Mouse (Mus musculus): ENCODE data around the gene Ston1.

Gene Ston1

DNA sequence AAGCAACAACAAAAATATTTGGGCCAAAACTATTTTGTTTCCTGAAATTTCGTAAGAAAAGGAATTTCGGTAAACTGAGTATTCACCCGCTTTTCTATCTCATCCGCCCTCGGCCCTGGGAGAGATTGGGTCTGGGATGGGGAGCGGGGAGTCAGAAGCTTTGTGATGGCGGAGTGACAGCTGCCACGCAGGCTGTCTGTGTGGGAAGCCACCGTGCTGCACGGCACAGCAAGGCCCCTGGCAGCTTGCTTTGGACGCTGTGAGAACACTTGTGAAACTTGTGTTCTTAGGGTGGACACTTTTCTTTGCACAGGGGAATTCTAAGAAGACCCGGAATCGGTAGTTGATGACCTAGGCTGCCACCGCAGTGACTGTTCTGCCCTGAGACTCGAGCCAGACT lies 10.1 kb upstream of the Ston1 start:
- no peak for DNase-seq (ENCODE audit: low read depth)

DNA sequence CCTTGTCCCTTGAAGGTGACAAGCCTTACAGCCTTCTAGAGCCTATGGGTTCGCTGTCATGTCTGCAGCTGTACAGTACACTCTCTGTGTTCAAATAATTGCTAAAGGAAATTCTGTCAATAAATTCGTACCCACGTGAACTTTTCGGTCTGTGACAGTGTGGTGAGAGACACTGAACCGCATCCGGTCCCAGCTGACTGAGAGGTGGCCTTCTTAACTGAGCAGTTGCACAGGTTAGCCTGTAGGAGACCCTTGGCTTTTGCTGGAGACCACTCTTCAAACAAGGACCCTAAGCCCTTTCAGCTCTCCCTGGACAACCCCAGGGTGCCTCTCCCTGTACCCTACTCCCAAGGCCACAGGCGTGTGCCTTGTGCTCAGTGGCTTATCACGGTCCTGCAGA lies 9.3 kb upstream of the Ston1 start:
- DNase-seq (ENCODE audit: low read depth), result no peak

GRCm38 (mm10) chr17:88590251-88590650 lies 7.2 kb upstream of the Ston1 start:
- DNase-seq (ENCODE audit: low read depth), result no peak

- no peak for DNase-seq (ENCODE audit: low read depth)
These were observed 2.4 kb upstream of the Ston1 start for GRCm38 (mm10) chr17:88595071-88595470.

DNA sequence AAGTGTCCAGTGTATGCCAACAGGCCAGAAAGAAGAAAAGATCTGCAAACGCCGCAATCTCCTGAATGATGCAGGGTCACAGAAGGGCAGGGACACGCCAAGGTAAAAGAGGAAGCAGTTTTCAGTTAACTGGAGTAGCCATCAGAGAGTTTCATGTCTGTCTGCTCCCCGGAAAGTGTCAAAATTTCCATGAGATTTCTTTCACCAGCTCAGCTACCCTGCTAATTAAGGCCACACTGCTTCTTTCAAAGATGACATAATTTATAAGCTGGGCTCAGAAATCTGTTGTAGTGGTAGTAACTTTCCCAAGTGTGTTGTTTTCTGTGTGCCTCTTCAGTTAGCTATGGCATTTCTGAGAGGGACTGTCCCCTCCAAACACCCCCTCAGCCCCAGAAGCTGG lies 1.4 kb upstream of the Ston1 start:
- DNase-seq (ENCODE audit: low read depth), result no peak

DNA sequence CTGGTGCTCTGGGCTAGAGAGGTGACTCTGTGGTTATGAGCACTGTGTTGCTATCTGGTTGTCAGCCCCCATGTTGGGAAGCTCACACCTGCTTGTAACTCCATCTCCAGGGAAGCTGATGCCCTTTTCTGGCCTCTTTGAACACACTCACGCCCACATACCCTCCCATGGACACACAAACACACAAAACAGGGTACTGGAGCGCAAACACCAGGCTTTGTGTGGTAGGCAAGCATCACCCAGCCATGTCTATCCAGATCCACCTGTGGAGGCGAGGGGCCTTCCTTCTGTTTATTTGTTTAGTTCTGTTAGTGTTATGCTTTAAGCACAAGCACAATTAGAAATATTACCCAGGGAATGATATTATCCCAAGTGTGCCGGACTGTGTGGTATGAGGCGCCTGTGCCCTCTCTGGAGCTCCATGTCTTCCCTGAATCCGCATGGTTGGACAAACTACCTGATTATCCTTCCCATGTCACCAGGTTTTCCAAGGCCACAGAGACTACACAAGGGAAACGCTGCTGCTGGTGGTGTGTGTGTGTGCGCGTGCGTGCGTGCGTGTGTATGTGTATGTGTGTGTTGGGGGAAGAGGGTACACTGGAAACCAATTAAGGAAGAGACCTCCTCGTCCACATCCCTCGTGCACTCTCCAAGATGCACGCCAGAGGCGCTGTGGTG lies 801 bp upstream of the Ston1 start:
- DNase-seq (ENCODE audit: low read depth), result no peak

DNA sequence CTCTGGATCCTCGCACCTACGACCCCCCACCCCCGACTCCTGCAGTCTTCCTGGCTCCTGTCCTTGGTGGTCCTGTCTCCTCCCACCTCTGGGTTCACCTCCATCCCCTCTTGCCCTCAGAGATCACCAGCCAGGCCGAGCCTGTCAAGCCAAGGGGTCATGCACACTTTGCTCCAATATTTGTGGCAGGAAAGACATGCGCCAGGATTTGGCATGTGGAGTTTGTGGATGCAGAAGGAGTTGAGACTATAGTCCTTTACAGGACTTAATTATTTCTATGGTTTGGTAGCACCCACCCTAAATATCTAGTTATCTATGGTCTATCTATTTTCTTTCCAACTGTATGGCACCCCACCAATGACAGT lies 554 bp downstream of the Ston1 start:
- DNase-seq (ENCODE audit: low read depth), result no peak

GRCm38 (mm10) chr17:88598570-88599368 lies 1.3 kb downstream of the Ston1 start:
- DNase-seq (ENCODE audit: low read depth), result no peak

- DNase-seq (ENCODE audit: low read depth), result no peak
These were observed 3.1 kb downstream of the Ston1 start for GRCm38 (mm10) chr17:88600492-88601026.

DNA sequence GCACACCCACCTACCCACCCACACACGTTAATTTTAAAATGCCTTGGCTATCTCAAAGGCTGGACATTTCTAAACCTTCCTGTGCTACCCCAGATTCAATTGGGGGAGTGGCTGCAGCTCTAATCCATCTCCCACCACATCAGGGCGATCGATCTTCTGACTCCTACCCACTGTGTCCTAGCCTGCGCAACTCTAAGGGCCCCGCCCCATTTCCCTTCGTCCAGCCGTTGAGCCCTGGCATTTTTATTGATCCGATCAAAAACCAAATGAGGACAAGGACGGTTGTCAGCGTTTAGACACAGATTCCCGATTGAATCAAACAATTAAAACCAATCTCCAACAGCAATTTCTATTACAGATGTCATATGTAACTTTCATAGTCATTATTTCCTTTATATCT lies 6.5 kb downstream of the Ston1 start:
- DNase-seq (ENCODE audit: low read depth), result no peak

GRCm38 (mm10) chr17:88606056-88606455 lies 8.6 kb downstream of the Ston1 start:
- no peak for DNase-seq (ENCODE audit: low read depth)

DNA sequence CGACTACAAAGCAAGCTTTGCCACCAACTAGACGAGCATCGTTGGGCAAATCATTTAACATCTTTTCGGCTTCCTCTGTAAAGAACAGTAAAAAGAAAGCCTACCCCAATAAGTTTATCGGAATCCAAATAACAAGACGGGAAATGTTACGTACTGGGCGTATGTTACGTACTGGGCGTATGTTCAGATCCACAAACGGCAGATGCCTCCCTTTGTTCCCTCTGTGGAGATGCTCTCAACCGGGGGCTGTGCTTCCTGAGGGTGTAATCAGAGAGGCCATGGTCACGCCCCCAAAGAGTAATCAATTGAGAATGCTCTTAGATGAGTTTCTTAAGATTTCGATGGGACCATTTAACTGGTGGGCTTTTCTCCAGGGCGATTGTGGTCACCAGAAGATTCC lies 11.9 kb downstream of the Ston1 start:
- no peak for DNase-seq (ENCODE audit: low read depth)

GRCm38 (mm10) chr17:88611057-88611456 lies 13.6 kb downstream of the Ston1 start:
- DNase-seq (ENCODE audit: low read depth), result no peak

- no peak for DNase-seq (ENCODE audit: low read depth)
These were observed 15.7 kb downstream of the Ston1 start for GRCm38 (mm10) chr17:88613172-88613571.

DNA sequence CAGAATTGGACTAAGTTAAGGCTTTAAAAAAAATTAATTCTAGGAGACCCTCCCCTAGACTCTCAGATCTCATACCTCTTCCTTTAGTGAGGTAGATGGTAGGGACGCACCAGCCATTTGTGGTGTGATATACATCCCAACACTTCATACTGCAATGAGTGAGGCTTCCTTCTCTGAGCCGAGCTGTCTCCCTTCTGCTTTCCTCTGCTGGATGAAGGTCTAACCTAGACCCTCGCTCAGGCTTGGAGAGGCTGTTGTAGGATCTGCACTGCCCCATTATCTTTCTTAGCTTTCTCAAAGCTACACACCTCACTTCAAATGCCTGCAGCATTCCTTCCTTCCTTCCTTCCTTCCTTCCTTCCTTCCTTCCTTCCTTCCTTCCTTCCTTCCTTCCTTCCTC lies 16.2 kb downstream of the Ston1 start:
- DNase-seq (ENCODE audit: low read depth), result no peak

GRCm38 (mm10) chr17:88614234-88614633 lies 16.8 kb downstream of the Ston1 start:
- DNase-seq (ENCODE audit: low read depth), result no peak

DNA sequence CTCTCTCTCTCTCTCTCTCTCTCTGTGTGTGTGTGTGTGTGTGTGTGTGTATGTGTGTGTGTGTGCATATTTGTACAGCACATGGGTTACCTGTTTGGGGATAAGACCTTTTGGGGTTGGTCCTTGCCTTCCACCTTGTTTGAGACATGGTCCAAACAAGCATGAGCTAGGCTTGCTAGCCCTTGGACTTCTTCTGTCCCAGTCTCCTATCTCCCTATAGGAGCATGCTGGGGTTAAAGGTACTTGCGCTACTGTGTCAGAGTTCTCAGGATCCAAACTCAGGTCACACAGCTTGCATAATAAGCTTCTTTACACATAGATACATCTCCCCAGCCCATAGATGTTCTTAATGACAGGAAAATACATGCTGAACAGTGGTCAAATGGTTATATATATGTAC lies 17.2 kb downstream of the Ston1 start:
- no peak for DNase-seq (ENCODE audit: low read depth)

DNA sequence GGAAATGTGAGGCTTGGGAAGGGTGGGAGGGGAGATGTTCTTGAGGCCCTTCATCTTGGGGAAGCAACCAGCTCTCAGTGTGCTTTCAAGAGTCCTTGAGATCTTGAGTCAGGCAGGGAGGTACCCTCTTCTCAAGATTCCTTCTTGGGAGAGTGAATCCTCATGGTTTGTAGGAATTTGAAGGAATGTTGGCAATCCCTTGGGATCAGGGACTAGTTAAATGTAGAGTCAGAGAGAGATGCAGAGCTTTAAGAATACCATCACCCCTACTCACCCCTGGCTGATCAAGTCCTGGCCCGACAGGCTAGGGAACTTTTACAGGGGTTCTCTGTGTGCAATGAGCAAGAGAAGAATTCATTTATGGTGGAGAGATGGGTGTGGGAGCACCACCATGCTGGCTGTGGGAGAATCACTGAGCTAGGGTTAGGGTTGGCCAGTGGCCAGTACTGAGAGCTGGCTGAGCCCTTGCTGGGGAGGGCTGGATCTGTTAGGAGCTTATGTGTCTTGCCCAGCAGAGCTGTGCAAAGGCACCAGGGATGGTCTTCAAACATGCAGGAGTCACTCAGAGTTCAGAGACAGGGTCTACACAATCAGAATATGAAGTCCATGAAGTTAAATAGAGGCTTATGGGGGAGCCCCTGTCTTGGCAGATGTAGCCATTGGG lies 18.1 kb downstream of the Ston1 start:
- no peak for DNase-seq (ENCODE audit: low read depth)

DNA sequence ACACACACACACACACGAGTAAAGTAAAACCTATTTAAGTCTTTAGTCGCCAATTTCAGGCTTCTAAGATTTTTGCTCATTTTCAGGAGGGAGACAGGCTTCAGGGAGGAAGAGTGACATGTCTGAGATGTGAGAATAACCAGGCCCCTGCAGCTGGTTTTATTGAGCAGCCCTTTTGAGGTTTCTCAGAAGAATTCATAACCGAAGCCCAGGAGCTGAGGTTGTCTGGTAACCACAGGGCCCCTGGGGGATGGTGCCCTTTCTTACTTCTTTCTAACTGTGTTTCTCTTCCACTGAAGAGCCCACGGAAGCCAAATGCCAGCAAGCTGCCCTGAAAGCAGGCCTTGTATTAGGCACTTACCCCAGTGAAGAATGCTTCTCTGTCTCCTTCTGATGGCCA lies 23.5 kb downstream of the Ston1 start:
- DNase-seq (ENCODE audit: low read depth), result no peak

GRCm38 (mm10) chr17:88621374-88621773 lies 23.9 kb downstream of the Ston1 start:
- no peak for DNase-seq (ENCODE audit: low read depth)

DNA sequence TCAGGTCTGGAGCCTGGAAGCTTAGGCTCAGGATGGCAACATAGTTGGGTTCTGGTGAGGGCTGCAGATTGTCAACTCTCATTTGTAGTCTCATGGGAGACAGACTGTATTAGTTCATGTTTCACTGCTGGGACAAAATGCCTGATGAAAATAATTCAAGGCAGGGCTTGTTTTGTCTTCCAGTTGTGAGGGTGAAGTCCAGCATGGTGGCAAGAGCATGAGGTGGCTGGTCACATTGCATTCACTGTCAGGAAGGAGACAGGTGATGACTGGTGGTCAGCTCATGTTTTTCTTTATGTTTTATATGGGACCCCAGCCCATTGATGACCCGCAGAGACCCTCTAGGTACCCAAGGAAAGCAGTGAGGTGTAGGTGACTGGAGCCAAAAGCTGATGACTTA lies 25.2 kb downstream of the Ston1 start:
- DNase-seq (ENCODE audit: low read depth), result no peak

DNA sequence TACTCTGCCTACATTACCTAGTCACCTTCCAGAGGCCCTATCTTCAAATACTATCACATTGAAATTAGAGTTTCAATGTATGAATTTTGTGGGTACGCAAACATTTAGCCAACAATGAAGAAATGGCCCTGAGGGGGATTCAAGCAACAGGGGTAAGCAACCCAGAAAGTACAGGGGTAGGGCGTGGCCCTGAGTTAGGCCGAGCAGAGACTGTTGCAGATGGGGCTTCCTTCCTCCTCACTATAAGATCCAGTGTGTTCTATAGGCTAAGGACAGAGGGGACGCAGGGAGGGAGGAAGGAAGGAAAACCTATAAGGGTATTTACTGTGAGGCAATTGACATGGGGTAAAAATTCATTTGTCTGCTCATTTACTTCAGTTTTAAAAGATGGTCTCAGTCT lies 26.9 kb downstream of the Ston1 start:
- DNase-seq (ENCODE audit: low read depth), result no peak

GRCm38 (mm10) chr17:88625350-88625749 lies 27.9 kb downstream of the Ston1 start:
- DNase-seq (ENCODE audit: low read depth), result no peak
